Mouse (Mus musculus) left cerebral cortex, adult 2 months (tissue): ENCODE measurements around the gene Slc9b2. TPM values are rescaled to one million over a fixed set of nuclear protein-coding genes. Genes with fewer than 3 reads are reported as not detected.

Experiments used
- DNase-seq, 2 experiments: peaks; one replicate each; pipeline ENCODE4 v3.0.0; 2021 to 2022; ENCODE audit warnings: low spot score in 2 of 2, mixed read lengths in 1 of 2; ENCODE audit errors: extremely low spot score in 1 of 2
- H3K27ac ChIP-seq: fragments of 200-600 bp; 2 replicates; pipeline ENCODE4 v1.8.1; 2022
- H3K4me3 ChIP-seq: fragments of 200-600 bp; 2 replicates; pipeline ENCODE4 v1.8.1; 2022
- CTCF ChIP-seq: fragments of 200-600 bp; IDR thresholded peaks from 2 replicates; pipeline ENCODE4 v1.8.1; 2022; ENCODE audit warnings: antibody characterized with exemption, mild to moderate bottlenecking, moderate library complexity
- intact Hi-C: fragments of 180-260 bp; cut with DNase I; formaldehyde crosslinking; loops from one replicate; pipeline ENCODE4 v1.15.1; 2025
- total RNA-seq, 2 experiments: library from RNA; stranded (reverse); gene quantifications; 2 replicates each; pipeline ENCODE4 v1.2.3; 2021

Slc9b2 gene
- total RNA-seq, 2 experiments from 2014 or later: 3.8 to 4.0 TPM

DNA sequence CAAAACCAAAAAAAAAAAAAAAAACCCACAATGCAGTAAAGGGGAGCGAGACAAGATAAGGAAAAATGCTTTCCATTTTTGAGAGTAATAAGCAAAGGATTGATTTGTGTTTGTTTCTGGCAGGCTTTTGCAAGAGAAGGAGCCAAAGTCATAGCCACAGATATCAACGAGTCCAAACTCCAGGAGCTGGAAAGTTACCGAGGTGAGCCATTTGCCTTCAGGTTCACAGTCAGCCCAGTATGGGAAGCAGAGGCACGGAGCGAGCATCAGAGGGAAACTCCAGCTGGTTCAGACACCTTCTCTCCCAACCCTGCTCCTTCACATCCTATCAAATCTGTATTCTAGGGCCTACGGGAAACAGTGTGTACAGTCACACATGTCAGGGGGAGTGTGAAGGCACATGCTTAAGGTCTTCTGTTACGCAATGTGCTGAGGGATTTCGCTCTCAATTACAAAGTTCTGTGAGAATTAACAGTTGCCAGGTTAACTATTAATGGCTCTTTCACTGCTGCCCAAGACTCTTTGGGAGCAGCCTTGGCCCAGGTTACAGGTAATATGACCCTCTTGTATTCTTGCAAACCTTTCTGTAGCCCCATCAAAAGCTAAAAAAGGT lies 19.3 kb upstream of the Slc9b2 start:
- DNase-seq: no peak
- H3K27ac ChIP-seq: no peak overlapping the region
- intact Hi-C loops: loop anchor here (5.0 to 10.0 kb wide), 3 partner anchors 247 to 577 kb away; no protein-coding TSS in a partner anchor
- no peak for TF ChIP-seq CTCF
- H3K4me3 ChIP-seq: no peak overlapping the region

DNA sequence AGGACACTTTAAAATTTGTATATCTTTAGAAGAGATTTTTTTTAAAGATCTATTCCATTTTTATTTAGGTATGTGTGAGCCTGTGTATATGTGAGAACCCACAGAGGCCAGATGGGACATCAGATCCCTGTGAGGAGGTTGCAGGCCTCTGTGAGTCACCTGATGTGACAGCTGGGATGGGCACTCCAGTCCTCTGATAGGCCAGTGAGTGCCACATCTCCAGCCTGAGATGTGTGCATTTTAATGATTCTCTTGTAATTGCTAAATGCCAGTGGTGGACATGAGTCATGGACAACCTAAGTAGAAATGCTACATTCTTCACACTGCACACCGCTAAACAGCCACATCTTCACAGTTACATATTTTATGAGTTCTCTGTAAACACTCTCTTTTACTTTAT lies 18.4 kb upstream of the Slc9b2 start:
- TF ChIP-seq CTCF: no peak
- H3K27ac ChIP-seq: no peak overlapping the region
- intact Hi-C loops: loop anchor here (5.0 to 10.0 kb wide), 3 partner anchors 246 to 576 kb away; no protein-coding TSS in a partner anchor
- no peak for DNase-seq
- H3K4me3 ChIP-seq: no peak overlapping the region

DNA sequence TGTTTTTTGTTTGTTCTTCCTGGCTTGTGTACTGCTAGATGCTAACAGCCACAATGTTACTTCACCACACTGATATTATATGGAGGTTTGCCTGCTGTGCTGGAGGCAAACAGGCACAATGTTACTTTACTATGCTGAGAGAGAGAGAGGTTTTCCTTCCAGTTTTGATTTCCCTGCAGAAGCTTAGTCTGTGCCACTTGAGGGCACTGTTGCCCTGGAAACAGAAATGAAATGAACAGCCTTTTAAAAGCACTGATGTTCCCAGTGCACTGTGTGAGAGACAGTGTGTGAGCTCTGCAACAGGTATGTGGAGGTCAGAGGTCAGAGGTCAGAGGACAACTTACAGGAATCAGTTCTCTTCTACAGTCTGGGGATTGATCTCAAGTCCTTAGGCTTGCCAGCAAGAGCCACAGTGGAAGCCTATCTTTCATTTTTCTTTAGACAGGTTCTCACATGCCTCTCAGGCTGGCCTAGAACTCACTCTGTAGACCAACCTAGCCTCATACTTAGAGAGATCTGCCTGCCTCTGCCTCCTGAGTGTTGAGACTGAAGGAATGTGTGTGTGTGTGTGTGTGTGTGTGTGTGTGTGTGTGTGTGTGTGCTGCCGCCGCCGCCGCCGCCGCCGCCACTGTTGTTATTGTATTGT lies 17.1 kb upstream of the Slc9b2 start:
- intact Hi-C loops: loop anchor here (5.0 kb wide), 2 partner anchors 112 to 442 kb away; no protein-coding TSS in a partner anchor
- TF ChIP-seq CTCF: peak; percentile 80
- Histone ChIP-seq H3K4me3 (no peak overlapping the region), H3K27ac (no peak overlapping the region)
- peak; percentile 43 to 46 for DNase-seq

DNA sequence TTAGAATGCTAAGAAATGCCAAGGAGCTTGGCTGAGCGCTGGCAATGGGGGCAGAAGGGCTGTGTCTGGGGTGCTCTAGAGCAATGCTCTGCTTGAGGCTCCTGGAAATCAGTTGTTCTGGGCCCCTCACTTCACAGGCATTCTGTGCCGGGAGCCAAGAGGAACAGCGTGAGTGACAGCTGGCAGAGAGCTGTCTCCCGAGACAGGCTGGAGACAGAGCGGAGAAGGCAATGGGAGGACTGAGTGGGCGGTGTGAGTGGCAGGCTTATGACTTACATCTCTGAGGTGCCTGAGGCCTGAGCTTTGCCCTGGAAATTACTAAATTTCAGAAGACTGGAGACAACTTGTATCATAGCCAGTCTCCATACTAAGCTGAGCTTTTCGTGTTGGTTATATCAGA lies 13.8 kb upstream of the Slc9b2 start:
- H3K27ac ChIP-seq: no peak overlapping the region
- TF ChIP-seq CTCF: no peak
- DNase-seq: peak in 1 of 2 experiments; percentile 15
- intact Hi-C loops: loop anchor here (5.0 kb wide), 2 partner anchors 109 to 439 kb away; no protein-coding TSS in a partner anchor
- H3K4me3 ChIP-seq: no peak overlapping the region

DNA sequence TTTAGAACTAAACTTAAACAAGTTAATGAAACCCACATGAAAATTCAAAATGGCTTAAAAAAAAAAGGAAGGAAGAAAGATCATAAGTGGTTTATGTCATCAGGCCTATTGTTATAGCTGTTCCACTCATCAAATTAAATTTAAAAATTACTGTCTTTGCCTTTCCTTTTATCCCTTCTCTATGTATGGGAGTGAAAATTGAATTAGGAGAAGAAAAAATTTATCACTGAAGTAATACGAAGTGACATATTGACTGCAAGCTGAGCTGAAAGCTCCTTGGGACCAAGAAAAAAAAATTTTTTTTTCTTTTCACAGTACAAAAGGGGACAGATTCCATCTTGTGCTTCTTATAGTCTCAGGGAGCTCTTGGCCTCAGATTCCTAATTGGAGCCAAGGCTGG lies 11.9 kb upstream of the Slc9b2 start:
- no peak for DNase-seq
- intact Hi-C loops: no loop called here
- no peak for TF ChIP-seq CTCF

DNA sequence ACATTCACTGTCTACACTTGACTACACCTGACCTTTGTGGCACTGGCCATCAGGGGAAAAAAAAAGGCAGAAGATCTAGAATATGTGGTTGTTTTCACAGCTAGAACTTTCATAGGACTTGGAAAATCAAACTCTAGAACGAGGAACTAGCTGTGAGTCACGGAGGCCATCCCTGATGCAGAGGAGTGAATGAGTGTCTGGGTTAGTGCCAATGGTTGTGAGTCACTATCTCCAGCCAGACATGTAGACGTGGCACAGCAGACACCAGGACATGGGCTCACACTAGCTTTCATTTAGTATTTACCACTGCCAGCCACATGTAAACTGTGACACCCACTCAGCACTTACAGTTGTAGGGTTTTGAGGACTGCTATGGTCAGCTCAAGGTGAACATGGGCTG lies 8.9 kb upstream of the Slc9b2 start:
- intact Hi-C loops: no loop called here
- no peak overlapping the region for H3K27ac ChIP-seq
- TF ChIP-seq CTCF: no peak
- H3K4me3 ChIP-seq: no peak overlapping the region
- peak in 1 of 2 experiments; percentile 28 for DNase-seq

More for the DNA sequence above, 11.9 kb upstream of the Slc9b2 start:
- Histone ChIP-seq H3K27ac (no peak overlapping the region), H3K4me3 (no peak overlapping the region)

DNA sequence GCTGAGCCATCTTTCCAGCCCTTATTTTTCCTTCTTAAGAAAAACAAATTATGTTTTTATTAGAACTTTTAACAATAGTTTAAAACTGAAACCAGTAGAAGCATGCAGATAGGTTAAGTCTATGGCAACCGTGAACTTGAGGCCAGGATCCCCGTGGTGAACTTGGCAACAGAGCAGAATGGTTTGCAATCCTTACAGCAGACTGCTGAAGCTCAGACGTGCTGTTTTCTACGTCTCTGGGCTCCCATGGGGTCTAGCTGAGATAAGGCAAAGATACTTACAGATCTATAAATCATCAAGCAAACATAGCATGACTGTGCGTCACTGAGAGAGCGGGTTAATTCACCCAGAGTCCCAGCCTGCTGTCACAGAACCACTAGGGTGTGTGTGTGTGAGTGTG lies 7.4 kb upstream of the Slc9b2 start:
- TF ChIP-seq CTCF: no peak
- no peak for DNase-seq
- intact Hi-C loops: no loop called here
- Histone ChIP-seq H3K4me3 (no peak overlapping the region), H3K27ac (no peak overlapping the region)

DNA sequence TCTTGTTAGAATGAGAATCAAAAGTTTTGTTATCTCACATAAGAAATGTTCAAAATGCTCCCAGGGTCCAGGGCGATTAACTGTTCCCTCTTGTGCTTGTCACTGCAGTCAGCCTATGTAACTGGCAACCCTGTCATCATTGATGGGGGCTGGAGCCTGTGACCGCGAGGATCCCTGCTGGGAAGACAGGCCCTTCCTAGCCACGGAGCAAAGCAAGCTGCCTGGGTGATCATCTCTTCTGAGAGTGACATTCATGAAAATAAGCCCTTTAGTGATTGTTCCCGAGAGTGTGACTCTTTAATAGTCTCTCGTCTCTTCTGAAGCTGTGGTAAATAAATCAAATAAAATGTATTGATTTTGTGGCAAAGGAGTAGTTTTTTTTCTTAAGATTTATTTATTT lies 3.4 kb upstream of the Slc9b2 start:
- no peak for TF ChIP-seq CTCF
- H3K27ac ChIP-seq: no peak overlapping the region
- DNase-seq: no peak
- H3K4me3 ChIP-seq: no peak overlapping the region
- intact Hi-C loops: no loop called here

DNA sequence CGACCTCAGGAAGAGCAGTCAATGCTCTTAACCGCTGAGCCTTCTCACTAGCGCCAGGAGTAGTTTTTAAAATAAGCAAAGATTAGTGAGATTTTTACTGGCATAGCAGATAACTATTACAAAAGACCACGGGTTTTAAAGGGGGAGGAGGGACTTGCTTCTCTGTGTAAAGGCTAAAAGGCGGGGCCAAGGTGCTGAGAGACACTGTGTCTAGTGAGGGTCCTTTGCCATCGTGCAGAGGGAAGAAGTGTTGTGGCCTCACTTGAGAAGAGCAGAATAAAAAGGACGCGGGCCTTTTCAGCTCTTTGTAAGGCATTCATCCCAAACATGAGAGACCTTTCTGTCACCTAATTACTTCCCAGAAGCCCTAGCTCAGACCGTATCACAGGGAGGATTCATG lies 2.9 kb upstream of the Slc9b2 start:
- DNase-seq: no peak
- H3K4me3 ChIP-seq: no peak overlapping the region
- H3K27ac ChIP-seq: no peak overlapping the region
- TF ChIP-seq CTCF: no peak
- intact Hi-C loops: no loop called here

DNA sequence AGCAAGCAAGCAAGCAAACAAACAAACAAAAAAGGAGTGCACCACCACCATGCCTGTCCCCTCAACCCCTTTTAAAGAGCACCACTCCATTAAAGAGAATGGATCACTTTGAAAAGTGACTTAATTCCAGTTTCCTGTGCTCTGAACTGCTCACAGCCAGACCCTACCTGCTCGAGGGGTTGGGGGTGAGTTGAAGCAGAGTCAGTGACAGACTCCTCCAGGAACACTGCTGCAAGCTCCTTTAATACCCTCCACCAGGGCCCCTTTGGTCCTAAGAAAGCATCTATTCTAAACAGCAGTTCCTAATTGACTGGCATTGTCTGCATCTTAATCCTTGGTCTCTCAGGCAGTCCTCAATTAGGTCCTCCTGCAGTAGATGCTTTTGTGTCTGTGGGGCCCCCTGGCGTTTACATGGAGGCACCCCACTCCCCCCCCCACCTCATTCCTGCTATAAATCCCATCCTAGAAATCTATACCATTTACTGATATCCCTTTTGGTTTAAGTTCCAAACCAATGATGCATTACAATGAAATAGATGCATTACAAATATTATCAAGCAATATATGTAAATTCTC lies 5.5 kb downstream of the Slc9b2 start:
- Histone ChIP-seq H3K4me3 (no peak overlapping the region), H3K27ac (no peak overlapping the region)
- no peak; the same call in 1 of the 2 replicates for TF ChIP-seq CTCF
- intact Hi-C loops: no loop called here
- DNase-seq: no peak

DNA sequence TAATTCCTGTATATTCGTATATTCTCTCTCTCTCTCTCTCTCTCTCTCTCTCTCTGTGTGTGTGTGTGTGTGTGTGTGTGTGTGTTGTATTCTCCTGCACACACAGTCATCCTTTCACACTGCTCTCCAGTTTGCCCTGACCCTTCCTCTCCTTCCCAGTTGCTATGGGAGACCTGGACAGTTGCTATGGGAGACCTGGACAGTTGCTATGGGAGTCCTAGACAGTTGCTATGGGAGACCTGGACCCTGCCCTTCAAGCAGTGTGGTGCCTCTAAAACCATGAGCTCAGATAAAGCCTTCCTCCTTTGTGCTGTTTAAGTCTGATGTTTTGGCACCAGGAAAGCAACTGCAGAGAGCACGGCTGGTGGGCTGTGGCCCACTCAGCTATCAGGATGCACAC lies 6.2 kb downstream of the Slc9b2 start:
- no peak for TF ChIP-seq CTCF
- DNase-seq: no peak
- intact Hi-C loops: no loop called here
- Histone ChIP-seq H3K4me3 (no peak overlapping the region), H3K27ac (no peak overlapping the region)

DNA sequence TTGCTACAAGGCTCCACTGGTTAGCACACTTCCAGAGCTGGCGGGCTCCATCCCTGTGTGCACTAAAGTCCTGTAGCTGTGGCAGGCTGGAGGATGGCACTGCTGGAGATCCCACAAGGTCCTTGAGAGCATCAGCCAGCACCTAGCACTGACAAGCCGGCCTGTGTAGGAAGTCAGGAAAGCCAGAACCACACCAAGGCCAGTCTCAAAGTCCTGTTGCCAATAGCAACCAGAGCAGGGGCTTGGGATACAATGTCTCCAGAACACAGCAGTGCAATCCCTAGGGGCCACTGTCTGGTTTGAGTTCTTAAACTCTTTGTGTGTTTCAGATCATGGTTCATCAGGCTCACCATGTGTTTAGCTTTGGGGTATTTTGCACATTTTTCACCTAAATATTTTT lies 7.3 kb downstream of the Slc9b2 start:
- DNase-seq: no peak
- no peak overlapping the region for H3K27ac ChIP-seq
- H3K4me3 ChIP-seq: no peak overlapping the region
- intact Hi-C loops: no loop called here
- TF ChIP-seq CTCF: no peak
